Mouse (Mus musculus) thymus, adult 2 months (tissue): ENCODE data around the gene Dhrs7b.
"Not testable (repeated sequence)": the region's sequence is repeated elsewhere in the genome, so short reads cannot be mapped to it uniquely, and the experiment has no call there.

Source experiments
- CTCF ChIP-seq: fragments of 200-500 bp; IDR thresholded peaks from 2 replicates; pipeline ENCODE4 v1.5.1; 2012; ENCODE audit warnings: mild to moderate bottlenecking, control low read depth, low read length, moderate library complexity, borderline replicate concordance; ENCODE audit not compliant: control insufficient read depth, poor library complexity, insufficient read depth; ENCODE audit errors: extremely low read depth
- POLR2A ChIP-seq: fragments of 200-500 bp; IDR thresholded peaks from 2 replicates; pipeline ENCODE4 v1.6.1; 2012; ENCODE audit warnings: mild to moderate bottlenecking, low read length, control low read depth, moderate library complexity; ENCODE audit not compliant: control insufficient read depth, poor library complexity, insufficient read depth; ENCODE audit errors: extremely low read depth

DNA sequence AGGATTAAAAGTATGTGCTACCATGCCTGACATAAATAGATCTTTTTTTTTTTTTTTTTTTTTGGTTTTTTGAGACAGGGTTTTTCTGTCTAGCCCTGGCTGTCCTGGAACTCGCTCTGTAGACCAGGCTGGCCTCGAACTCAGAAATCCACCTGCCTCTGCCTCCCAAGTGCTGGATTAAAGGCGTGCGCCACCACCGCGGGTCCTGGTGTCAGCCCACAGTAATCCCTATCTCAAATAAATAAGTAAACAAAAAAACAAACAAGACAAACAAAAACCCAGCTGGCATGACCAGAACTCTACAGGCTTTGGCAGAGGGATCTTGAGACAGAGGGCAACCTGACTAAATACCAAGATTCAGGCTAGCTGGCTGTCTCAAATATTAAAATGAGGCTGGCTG lies 18.8 kb upstream of the Dhrs7b start, which contains the start of gene Shmt1:
- not testable (repeated sequence) for TF ChIP-seq POLR2A, CTCF
